Mouse (Mus musculus) megakaryocyte, adult 5-6 weeks (primary cell): ENCODE measurements around the gene Cd5. TPM values are rescaled to one million over a fixed set of nuclear protein-coding genes. Genes with fewer than 3 reads are reported as not detected.

Experiments
- ATAC-seq: 2 replicates; pipeline ENCODE4 v1.8.0; 2016; ENCODE audit warnings: mild to moderate bottlenecking, inconsistent platforms; ENCODE audit not compliant: poor library complexity, severe bottlenecking
- total RNA-seq, 2 experiments: library from RNA; stranded (forward) in 1 of 2; stranded (reverse) in 1 of 2; fragments of 153-499, 151-499 nt in 1 of 2; fragments of 221-1000, 200-1000 nt in 1 of 2; gene quantifications; 2 replicates each; pipeline versions ENCODE4 v1.2.3 to v1.2.4; 2015 to 2017

The Cd5 gene
- total RNA-seq (2015) (0.78 and 1.5 TPM in 2 replicates), total RNA-seq (2017) (0.57 and 0.59 TPM in 2 replicates)

- peak; percentile 94 for ATAC-seq
These were observed at the start of gene Cd5 for GRCm38 (mm10) chr19:10738811-10739210. Gene Cd5, minus strand, starts transcription at chr19:10739002.

- no peak for ATAC-seq
These were observed 49.4 kb upstream of the Cd5 start for GRCm38 (mm10) chr19:10788242-10788641.

GRCm38 (mm10) chr19:10787406-10787805, 48.6 kb upstream of the Cd5 start:
- ATAC-seq, result no peak

GRCm38 (mm10) chr19:10786753-10787152, 48.0 kb upstream of the Cd5 start:
- ATAC-seq, result no peak

GRCm38 (mm10) chr19:10784796-10785459, 46.1 kb upstream of the Cd5 start:
- ATAC-seq, result no peak

- ATAC-seq, result no peak
These were observed 45.3 kb upstream of the Cd5 start for GRCm38 (mm10) chr19:10784061-10784460.

GRCm38 (mm10) chr19:10783168-10783567, 44.4 kb upstream of the Cd5 start:
- ATAC-seq, result no peak

GRCm38 (mm10) chr19:10781641-10782040, 42.8 kb upstream of the Cd5 start:
- ATAC-seq, result no peak

GRCm38 (mm10) chr19:10776906-10777305, 38.1 kb upstream of the Cd5 start:
- no peak for ATAC-seq

- ATAC-seq, result no peak
These were observed 35.3 kb upstream of the Cd5 start for GRCm38 (mm10) chr19:10774141-10774540.

GRCm38 (mm10) chr19:10773384-10773783, 34.6 kb upstream of the Cd5 start:
- ATAC-seq, result no peak

GRCm38 (mm10) chr19:10772866-10773265, 34.1 kb upstream of the Cd5 start:
- no peak for ATAC-seq

GRCm38 (mm10) chr19:10771995-10772394, 33.2 kb upstream of the Cd5 start:
- ATAC-seq, result no peak

- no peak for ATAC-seq
These were observed 30.8 kb upstream of the Cd5 start for GRCm38 (mm10) chr19:10769429-10770195.

- no peak for ATAC-seq
These were observed 30.1 kb upstream of the Cd5 start for GRCm38 (mm10) chr19:10768694-10769428.

GRCm38 (mm10) chr19:10767631-10768030, 28.8 kb upstream of the Cd5 start:
- no peak for ATAC-seq

- no peak for ATAC-seq
These were observed 24.7 kb upstream of the Cd5 start for GRCm38 (mm10) chr19:10763381-10764031.

GRCm38 (mm10) chr19:10762468-10762867, 23.7 kb upstream of the Cd5 start:
- no peak for ATAC-seq

GRCm38 (mm10) chr19:10761794-10762415, 23.1 kb upstream of the Cd5 start:
- no peak for ATAC-seq

- ATAC-seq, result no peak
These were observed 21.4 kb upstream of the Cd5 start for GRCm38 (mm10) chr19:10759983-10760831.
